In genomic region chr8:96455915-96456314, GRCm38 (mm10) we compare ENCODE assay signal across 9 mouse cellular contexts.
DNase-seq lines count a peak whose midpoint lies in the region; ATAC-seq lines count a peak whose summit lies in the region.
"Had no signal": no experiment of that assay in that cellular context is flagged by ENCODE, and none has a peak within 500 bp of the region (broad histone marks: within the 10 kb centered on the region; RNA-seq: fewer than 3 reads in every experiment).

No protein-coding gene starts in this region.

- 0 out of 2 replicates have a peak overlapping the region, but pooled peaks have one; percentile 3 for H3K4me3 ChIP-seq in embryonic facial prominence, embryonic 14.5 days (ENCODE audit: low read depth, low read length)
- no peak overlapping the region for H3K4me3 ChIP-seq in neural tube, embryonic 12.5 days

- ATAC-seq in embryonic facial prominence, embryonic 14.5 days (ENCODE audit: low read depth), result no peak
- ATAC-seq in frontal cortex, adult (ENCODE audit: low TSS enrichment), result peak; percentile 93
- no peak for ATAC-seq in neural tube, embryonic 12.5 days (ENCODE audit: low FRiP score, low read depth)

- DNase-seq in embryonic facial prominence, embryonic 14.5 days (ENCODE audit: low spot score), result peak; percentile 13
- peak; percentile 9 to 11 for DNase-seq in layer of hippocampus, postnatal 36 days
- DNase-seq in adrenal gland, postnatal 14 days, result no peak
- no peak for DNase-seq in liver
- no peak for DNase-seq in MN1 (ENCODE audit: low spot score)
- DNase-seq in heart, postnatal 14 days, result no peak
- DNase-seq: lung, adult 18-20 months had no signal

- WGBS in embryonic facial prominence, embryonic 14.5 days, result 21% methylated on average over 6 of the region's 6 CpGs
- WGBS in neural tube, embryonic 12.5 days, result 38% methylated on average over 6 of the region's 6 CpGs

- intact Hi-C loops in heart, postnatal 14 days (cut with DNase I), result no loop called here

- no peaks in the 10 kb centered on the region for H3K27me3 ChIP-seq in embryonic facial prominence, embryonic 14.5 days (replicated peaks; ENCODE audit: control insufficient read depth, insufficient read depth, low read length)
- no peaks in the 10 kb centered on the region for H3K27me3 ChIP-seq in neural tube, embryonic 12.5 days (replicated peaks)

- no peaks in the 10 kb centered on the region for H3K9me3 ChIP-seq in embryonic facial prominence, embryonic 14.5 days (ENCODE audit: control insufficient read depth, low read length)
- H3K9me3 ChIP-seq in neural tube, embryonic 12.5 days, result no peaks in the 10 kb centered on the region

- H3K36me3 ChIP-seq in embryonic facial prominence, embryonic 14.5 days (ENCODE audit: control insufficient read depth, insufficient read depth, low read length), result no peaks in the 10 kb centered on the region
- H3K36me3 ChIP-seq in neural tube, embryonic 12.5 days, result no peaks in the 10 kb centered on the region

- H3K4me2 ChIP-seq in embryonic facial prominence, embryonic 14.5 days (ENCODE audit: low read depth, low read length), result peak overlapping the region; percentile 44
- H3K4me2 ChIP-seq in neural tube, embryonic 12.5 days (replicated peaks), result peak overlapping the region; percentile 18; the same call in 1 of the 2 replicates

- no peaks in the 10 kb centered on the region for H3K4me1 ChIP-seq in embryonic facial prominence, embryonic 14.5 days (ENCODE audit: control insufficient read depth, insufficient read depth, low read length)
- 0 out of 2 replicates have a peak, but pooled peaks cover 4% of the 10 kb centered on the region for H3K4me1 ChIP-seq in neural tube, embryonic 12.5 days

- H3K9ac ChIP-seq in embryonic facial prominence, embryonic 14.5 days (ENCODE audit: low read depth, low read length), result no peak overlapping the region
- no peak overlapping the region for H3K9ac ChIP-seq in neural tube, embryonic 12.5 days

- H3K27ac ChIP-seq in embryonic facial prominence, embryonic 14.5 days (replicated peaks; ENCODE audit: low read depth, low read length), result no peak overlapping the region
- no peak overlapping the region for H3K27ac ChIP-seq in neural tube, embryonic 12.5 days

Comparison
In these comparisons a context has a peak if more than half of its experiments do, and no peak if none do; other contexts are left out.
1. DNase-seq: peak in embryonic facial prominence, embryonic 14.5 days (single experiment) and layer of hippocampus, postnatal 36 days (2 of 2); none in adrenal gland, postnatal 14 days (single experiment), liver (single experiment), MN1 (single experiment) and heart, postnatal 14 days (0 of 2).